Mouse (Mus musculus) embryonic facial prominence, embryonic 11.5 days (tissue): Measurements from ENCODE around the gene Rsph9. TPM values are rescaled to one million over a fixed set of nuclear protein-coding genes. Genes with fewer than 3 reads are reported as not detected.
A peak's percentile ranks its signal among the peaks of the same experiment; 100 is the strongest.

Experiments
- ATAC-seq: fragments of 200-750 bp; cut with Nextera tagmentation; replicated peaks from 2 replicates; pipeline ENCODE4 v1.8.0; 2017; ENCODE audit warnings: low read depth; ENCODE audit not compliant: insufficient number of reproducible peaks, low FRiP score, low TSS enrichment
- DNase-seq: peaks from one replicate; pipeline ENCODE4 v3.0.0-alpha.2; 2015; ENCODE audit warnings: low spot score
- H3K27ac ChIP-seq: fragments of 300-500 bp; sonication (generic); replicated peaks from 2 replicates; pipeline ENCODE4 v1.5.1; 2014; ENCODE audit warnings: mild to moderate bottlenecking, low read depth, low read length, control low read depth
- H3K27me3 ChIP-seq: fragments of 300-500 bp; sonication (generic); 2 replicates; pipeline ENCODE4 v1.6.1; 2014; ENCODE audit warnings: mild to moderate bottlenecking, low read length, moderate library complexity, mixed read lengths; ENCODE audit not compliant: control insufficient read depth, insufficient read depth
- H3K36me3 ChIP-seq: fragments of 300-500 bp; sonication (generic); replicated peaks from 2 replicates; pipeline ENCODE4 v1.6.1; 2014; ENCODE audit warnings: low read depth, mild to moderate bottlenecking, low read length, moderate library complexity, mixed read lengths; ENCODE audit not compliant: control insufficient read depth, insufficient read depth
- H3K4me1 ChIP-seq: fragments of 300-500 bp; sonication (generic); 2 replicates; pipeline ENCODE4 v1.6.1; 2014; ENCODE audit warnings: low read length, mixed read lengths; ENCODE audit not compliant: control insufficient read depth, insufficient read depth
- H3K4me2 ChIP-seq: fragments of 300-500 bp; sonication (generic); 2 replicates; pipeline ENCODE4 v1.6.1; 2014; ENCODE audit warnings: low read depth, mild to moderate bottlenecking, control low read depth, low read length, moderate library complexity
- H3K4me3 ChIP-seq: fragments of 300-500 bp; sonication (generic); 2 replicates; pipeline ENCODE4 v1.5.1; 2014; ENCODE audit warnings: low read depth, low read length, control low read depth
- H3K9ac ChIP-seq: fragments of 300-500 bp; sonication (generic); replicated peaks from 2 replicates; pipeline ENCODE4 v1.6.1; 2014; ENCODE audit warnings: mild to moderate bottlenecking, control low read depth, low read length
- H3K9me3 ChIP-seq: fragments of 300-500 bp; sonication (generic); replicated peaks from 2 replicates; pipeline ENCODE4 v1.6.1; 2016; ENCODE audit warnings: mild to moderate bottlenecking, low read length, inconsistent platforms, mixed read lengths; ENCODE audit not compliant: control insufficient read depth
- WGBS: fragments of 180-500 bp; shearing (Covaris S2); extraction: QIAGEN DNeasy Blood & Tissue Kit; methylation state at CpG from one replicate; pipeline ENCODE4 v1.1.7; 2014; 5-methylcytosine and 5-hydroxymethylcytosine counted together
- polyA plus RNA-seq: library from polyadenylated mRNA; unstranded; fragments of >200 nt; fragmentation: Nextera tagmentation; extraction: Ambion mirVana; gene quantifications from 2 replicates; pipeline ENCODE4 v1.2.1, GENCODE M21; 2014

The Rsph9 gene
- polyA plus RNA-seq, 1 experiment from 2014 or later, result 12.5 TPM

GRCm38 (mm10) chr17:46086341-46086870 is 57.6 kb downstream of the Rsph9 start:
- Histone ChIP-seq H3K4me3 (no peak overlapping the region), H3K9ac (no peak overlapping the region; the same call in 1 of the 2 replicates), H3K27ac (peak overlapping the region; percentile 86), H3K4me1 (peaks cover 5% of the 10 kb centered on the region), H3K27me3 (no peaks in the 10 kb centered on the region), H3K9me3 (no peaks in the 10 kb centered on the region), H3K4me2 (no peak overlapping the region), H3K36me3 (no peaks in the 10 kb centered on the region)
- ATAC-seq, result peak; percentile 68; the same call in 1 of the 2 replicates
- DNase-seq, result peak; percentile 95
- WGBS, result 21% methylated on average over 17 of the region's 17 CpGs

DNA sequence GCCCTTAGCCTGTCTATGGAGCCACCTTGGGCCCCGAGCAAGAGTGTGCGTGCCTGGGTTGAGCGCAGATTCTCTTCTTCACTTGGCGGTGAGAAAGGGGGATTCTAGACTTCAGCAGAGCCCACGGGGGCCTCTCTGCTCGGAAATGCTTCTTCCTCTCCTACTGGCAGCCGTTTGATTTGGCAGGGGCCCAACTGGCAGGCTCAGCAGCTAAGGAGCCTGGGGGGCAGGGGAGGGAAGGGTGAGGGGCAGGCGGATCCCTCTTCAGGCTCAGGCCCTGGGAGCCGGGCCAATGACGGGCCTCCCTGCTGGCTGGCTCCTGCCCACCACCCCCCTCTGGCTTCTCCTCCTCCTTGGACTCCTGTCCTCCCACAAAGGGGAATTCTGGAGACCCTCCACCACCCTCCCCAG is 59.9 kb downstream of the Rsph9 start:
- ATAC-seq (peak; percentile 74), DNase-seq (peak; percentile 71)
- no peaks in the 10 kb centered on the region for H3K9me3 ChIP-seq
- peaks cover 7% of the 10 kb centered on the region for H3K4me1 ChIP-seq
- H3K4me3 ChIP-seq, result no peak overlapping the region
- H3K27ac ChIP-seq, result peak overlapping the region; percentile 69
- no peaks in the 10 kb centered on the region for H3K27me3 ChIP-seq
- no peaks in the 10 kb centered on the region for H3K36me3 ChIP-seq
- WGBS, result 9% methylated on average over 10 of the region's 10 CpGs
- H3K9ac ChIP-seq, result peak overlapping the region; percentile 39; the same call in 1 of the 2 replicates
- H3K4me2 ChIP-seq, result peak overlapping the region; percentile 23

- Histone ChIP-seq H3K27ac (no peak overlapping the region), H3K4me1 (peaks cover 7% of the 10 kb centered on the region), H3K4me2 (no peak overlapping the region), H3K36me3 (no peaks in the 10 kb centered on the region), H3K9me3 (no peaks in the 10 kb centered on the region), H3K4me3 (no peak overlapping the region), H3K27me3 (no peaks in the 10 kb centered on the region), H3K9ac (no peak overlapping the region)
- WGBS, result 90% methylated on average over 3 of the region's 3 CpGs
- DNase-seq (no peak), ATAC-seq (no peak)
Measured at GRCm38 (mm10) chr17:46083381-46083780, 60.6 kb downstream of the Rsph9 start.

DNA sequence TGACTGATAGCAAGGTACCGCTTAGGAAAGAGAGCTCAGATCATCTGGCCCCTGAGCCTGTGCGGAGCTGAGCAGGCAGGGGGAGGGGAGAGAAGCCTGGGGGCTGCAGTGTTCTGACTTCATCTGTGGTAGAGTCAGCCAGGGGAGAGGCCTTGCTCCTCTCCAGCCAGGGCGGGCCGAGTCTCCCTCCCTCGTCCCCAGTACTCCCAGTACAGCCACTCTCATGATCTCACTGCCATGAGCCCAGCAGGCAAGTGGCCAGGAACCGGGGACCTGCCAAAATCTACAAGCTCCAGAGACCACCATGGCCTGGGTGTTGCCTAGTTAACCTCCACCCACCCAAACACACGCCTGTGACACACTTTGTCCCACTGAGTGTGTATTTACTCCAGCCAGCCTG is 62.4 kb downstream of the Rsph9 start:
- Histone ChIP-seq H3K9ac (0 out of 2 replicates have a peak overlapping the region, but pooled peaks have one; percentile 18), H3K27ac (no peak overlapping the region; the same call in 1 of the 2 replicates), H3K4me2 (no peak overlapping the region), H3K36me3 (no peaks in the 10 kb centered on the region), H3K4me1 (peaks cover 7% of the 10 kb centered on the region), H3K4me3 (no peak overlapping the region), H3K27me3 (no peaks in the 10 kb centered on the region), H3K9me3 (no peaks in the 10 kb centered on the region)
- ATAC-seq, result no peak; the same call in 1 of the 2 replicates
- DNase-seq, result no peak
- WGBS, result 53% methylated on average over 7 of the region's 7 CpGs

DNA sequence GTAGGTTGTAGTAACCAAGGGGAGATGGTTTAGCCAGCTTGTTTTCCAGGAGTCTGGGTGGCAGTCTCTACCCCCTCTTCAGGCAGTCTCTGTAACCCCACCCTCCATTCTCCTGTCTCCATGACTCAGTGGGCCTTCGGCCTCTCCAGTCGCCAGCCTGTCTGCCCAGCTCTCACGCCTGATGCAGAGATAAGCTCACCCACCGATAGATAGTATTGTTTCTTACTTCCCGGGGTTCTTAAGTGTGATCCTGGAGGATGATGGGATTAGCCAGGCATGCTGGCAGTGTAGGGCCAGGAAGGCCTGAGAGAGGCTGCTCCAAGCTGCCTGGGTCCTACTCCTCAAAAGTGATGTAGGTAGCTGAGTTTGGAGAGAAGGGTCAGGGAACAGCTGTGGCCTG is 63.0 kb downstream of the Rsph9 start:
- H3K36me3 ChIP-seq, result no peaks in the 10 kb centered on the region
- H3K27ac ChIP-seq, result no peak overlapping the region
- no peak for DNase-seq
- peaks cover 6% of the 10 kb centered on the region for H3K4me1 ChIP-seq
- H3K4me2 ChIP-seq, result no peak overlapping the region
- WGBS, result 52% methylated on average over 5 of the region's 5 CpGs
- no peak for ATAC-seq
- H3K4me3 ChIP-seq, result no peak overlapping the region
- H3K9ac ChIP-seq, result no peak overlapping the region
- H3K27me3 ChIP-seq, result no peaks in the 10 kb centered on the region
- H3K9me3 ChIP-seq, result no peaks in the 10 kb centered on the region

- 55% methylated on average over 7 of the region's 7 CpGs for WGBS
- no peaks in the 10 kb centered on the region for H3K9me3 ChIP-seq
- no peaks in the 10 kb centered on the region for H3K36me3 ChIP-seq
- peaks cover 4% of the 10 kb centered on the region for H3K4me1 ChIP-seq
- H3K9ac ChIP-seq, result no peak overlapping the region
- no peak overlapping the region for H3K4me3 ChIP-seq
- DNase-seq (no peak), ATAC-seq (no peak)
- no peak overlapping the region for H3K27ac ChIP-seq
- no peak overlapping the region for H3K4me2 ChIP-seq
- H3K27me3 ChIP-seq, result no peaks in the 10 kb centered on the region
Measured at GRCm38 (mm10) chr17:46080388-46080787, 63.6 kb downstream of the Rsph9 start.

DNA sequence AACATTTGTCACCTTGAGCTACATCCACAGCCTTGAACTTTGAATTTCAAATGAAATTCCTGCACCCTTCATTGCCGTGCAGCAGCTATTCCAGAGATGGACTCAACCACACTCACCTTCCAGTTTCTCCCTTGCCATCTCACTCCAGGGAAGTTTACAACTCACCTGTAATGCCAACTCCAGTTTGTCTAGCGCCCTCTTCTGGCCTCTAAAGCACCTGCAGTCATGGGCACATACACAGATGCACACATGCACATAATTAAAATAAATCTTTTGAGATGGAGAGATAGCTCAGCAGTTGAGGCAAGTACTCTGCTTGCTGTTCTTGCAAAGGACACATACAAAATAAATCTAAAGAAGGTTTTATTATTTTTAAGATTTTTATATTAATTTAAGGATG is 65.0 kb downstream of the Rsph9 start:
- WGBS, result 80% methylated on average over 2 of the region's 2 CpGs
- Histone ChIP-seq H3K27ac (no peak overlapping the region), H3K4me3 (no peak overlapping the region), H3K4me1 (peaks cover 3% of the 10 kb centered on the region), H3K4me2 (no peak overlapping the region), H3K36me3 (no peaks in the 10 kb centered on the region), H3K9me3 (no peaks in the 10 kb centered on the region), H3K27me3 (no peaks in the 10 kb centered on the region), H3K9ac (no peak overlapping the region)
- DNase-seq (no peak), ATAC-seq (no peak)

DNA sequence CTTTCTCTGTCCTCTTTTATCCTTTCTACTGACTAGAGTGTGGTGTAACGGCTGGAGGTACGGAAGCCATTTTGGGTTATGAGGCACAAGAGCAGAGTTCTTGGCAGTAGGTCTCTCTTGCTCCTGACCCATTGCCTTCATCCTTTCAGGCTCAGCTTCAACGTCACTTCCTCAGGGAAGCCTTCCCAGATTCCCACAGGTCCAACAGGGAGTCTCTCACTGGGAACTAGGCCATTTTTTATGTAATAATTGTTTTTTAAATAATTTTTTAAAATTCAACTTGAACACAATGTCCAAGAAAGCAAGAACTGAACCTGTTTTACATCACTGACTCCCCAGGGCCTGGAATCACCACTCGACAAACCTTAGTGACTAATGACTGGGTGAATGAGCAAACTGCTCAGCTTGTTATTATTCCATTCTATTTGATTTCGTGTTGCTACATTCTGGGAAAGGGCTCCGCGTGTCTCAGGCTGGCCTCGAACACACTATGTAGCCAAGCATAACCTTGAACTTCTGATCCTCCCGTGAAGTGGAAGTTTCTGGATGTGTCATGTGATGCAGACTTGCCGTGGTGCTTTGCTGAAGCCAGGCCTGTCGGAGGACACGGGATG is 66.0 kb downstream of the Rsph9 start:
- Histone ChIP-seq H3K27me3 (no peaks in the 10 kb centered on the region), H3K9me3 (no peaks in the 10 kb centered on the region), H3K4me1 (peaks cover 6% of the 10 kb centered on the region), H3K4me3 (no peak overlapping the region), H3K4me2 (no peak overlapping the region), H3K36me3 (no peaks in the 10 kb centered on the region), H3K27ac (no peak overlapping the region), H3K9ac (no peak overlapping the region)
- ATAC-seq (no peak), DNase-seq (no peak)
- 93% methylated on average over 12 of the region's 12 CpGs for WGBS
